Mouse (Mus musculus): ENCODE results near the gene Ttc28. TPM values are rescaled to one million over a fixed set of nuclear protein-coding genes. Genes with fewer than 3 reads are reported as not detected.

The Ttc28 gene
- polyA plus RNA-seq (2017; shearing (Covaris generic)): 8.0 TPM

DNA sequence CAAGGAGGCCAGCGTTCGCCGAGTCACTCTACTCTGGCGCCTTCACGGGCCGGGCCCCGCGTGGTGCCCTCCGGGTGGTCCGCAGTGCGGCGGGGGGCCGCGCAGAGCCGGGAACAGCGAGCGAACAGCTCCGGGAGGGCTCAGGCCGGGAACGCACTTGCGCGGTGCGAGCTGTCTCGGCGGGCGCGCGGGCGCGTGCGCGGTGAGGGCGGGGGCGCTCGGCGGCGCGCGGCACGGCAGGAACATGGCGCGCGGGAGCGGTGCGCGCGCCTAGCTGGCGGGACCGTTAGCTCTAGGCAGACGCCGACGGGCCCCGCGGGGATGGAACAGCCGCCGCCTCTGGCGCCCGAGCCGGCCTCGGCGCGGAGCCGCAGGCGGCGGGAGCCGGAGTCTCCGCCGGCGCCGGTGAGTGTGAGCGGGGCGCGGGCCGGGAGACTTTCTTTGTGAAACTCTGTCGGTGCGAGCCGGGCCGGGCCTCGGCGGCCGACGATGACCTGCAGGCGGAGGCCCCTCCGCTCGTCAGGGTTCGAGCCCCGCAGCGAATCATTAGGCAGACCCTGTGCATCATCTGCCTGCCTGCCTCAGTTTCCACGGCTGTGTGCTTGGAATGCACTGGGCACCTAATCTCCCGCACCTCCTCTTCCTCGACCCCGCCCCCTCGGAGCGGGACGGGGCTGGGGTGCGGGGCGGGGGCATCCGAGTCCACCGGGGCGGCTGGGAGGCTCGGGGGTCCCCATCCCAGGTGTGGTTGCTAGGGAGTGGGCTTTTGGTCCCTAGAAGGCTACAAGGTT lies at the start of gene Ttc28:
Gene Ttc28, plus strand, starts transcription at position 220 of the 791 bp plus-strand sequence.

DNA sequence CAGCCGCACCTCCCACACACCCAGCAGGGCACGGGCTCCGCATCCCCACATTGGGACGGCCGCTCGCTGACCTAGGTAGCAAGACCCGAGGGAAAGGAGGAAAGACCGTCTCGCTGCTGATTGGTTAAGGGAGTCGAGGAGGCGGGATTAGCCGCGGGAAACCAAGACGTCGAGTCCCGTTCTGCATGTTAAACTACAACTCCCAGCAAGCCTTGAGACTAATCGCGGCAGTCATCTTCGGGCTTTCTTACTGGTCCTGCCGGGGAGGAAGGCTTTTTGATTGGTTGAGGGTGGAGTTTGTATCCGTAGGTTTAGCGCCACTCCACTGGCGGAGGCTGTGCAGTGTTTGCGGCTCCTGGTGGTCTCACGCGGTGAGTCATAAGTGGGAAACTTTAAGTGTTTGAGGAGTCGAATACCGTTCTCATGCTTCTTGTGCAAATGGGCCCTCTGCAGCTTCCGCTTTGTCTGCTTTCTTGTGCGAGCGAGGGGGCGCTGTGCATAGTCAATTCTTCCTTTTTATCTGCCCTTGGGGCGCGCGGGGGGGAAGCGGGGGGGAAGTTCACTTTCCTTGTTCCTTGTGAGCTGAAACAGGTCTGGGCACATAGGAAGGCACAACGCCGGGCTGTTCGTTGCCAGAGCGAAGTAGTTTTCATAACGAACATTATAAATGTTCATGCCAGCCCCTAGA lies 39.8 kb upstream of the Ttc28 start, which contains the start of the genes Hscb and Chek2:
Gene Hscb, minus strand, starts transcription at position 100 of the 688 bp plus-strand sequence.
Gene Chek2, plus strand, starts transcription at position 302 of the 688 bp plus-strand sequence.

DNA sequence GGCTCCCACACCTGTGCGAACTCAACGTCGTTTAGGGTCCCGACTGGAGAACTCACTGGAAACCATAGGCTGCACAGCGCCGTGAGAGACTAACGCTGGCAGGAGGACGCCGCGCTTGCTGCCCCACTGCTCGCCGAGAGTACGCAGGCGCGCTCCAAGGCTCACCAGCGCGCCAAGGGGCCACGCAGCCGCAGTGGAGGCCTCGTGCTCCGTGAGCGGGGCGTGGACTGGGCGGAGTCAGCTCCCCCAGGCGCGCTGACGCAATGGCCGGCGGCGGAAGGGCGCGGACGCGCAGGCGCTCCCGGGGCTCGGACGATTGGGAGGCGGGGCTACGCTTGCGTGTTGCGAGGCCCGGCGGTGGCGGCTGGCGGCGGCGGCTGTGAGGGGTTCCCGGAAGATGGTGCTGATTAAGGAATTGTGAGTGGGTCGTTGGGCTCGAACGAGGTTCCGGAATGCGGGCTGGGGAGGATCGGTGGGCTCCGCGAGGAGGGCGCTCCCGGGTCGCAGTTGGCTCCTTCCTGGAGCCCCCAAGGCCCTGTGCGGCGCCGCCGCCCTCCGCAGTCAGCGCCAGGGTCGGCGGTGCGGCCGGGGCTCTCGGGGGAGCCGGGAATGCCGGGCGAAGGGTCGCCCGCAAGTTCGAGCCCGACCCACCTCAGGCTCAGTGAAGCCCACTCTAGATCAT lies 451.0 kb downstream of the Ttc28 start, which contains the start of gene Pitpnb:
Gene Pitpnb, plus strand, starts transcription at position 347 of the 682 bp plus-strand sequence.

Other genes with a start within 250 kb of the Ttc28 start
- 85.3 TPM for gene Noc4l, start 226.4 kb upstream of the Ttc28 start, polyA plus RNA-seq (2017; shearing (Covaris generic))
- gene Ddx51, start 226.4 kb upstream of the Ttc28 start, polyA plus RNA-seq (2017; shearing (Covaris generic)): 39.7 TPM
- 57.8 TPM for gene Ep400, start 109.1 kb upstream of the Ttc28 start, polyA plus RNA-seq (2017; shearing (Covaris generic))
- 36.1 TPM for gene Pus1, start 99.1 kb upstream of the Ttc28 start, polyA plus RNA-seq (2017; shearing (Covaris generic))
- 26.5 TPM for gene Ulk1, start 69.7 kb upstream of the Ttc28 start, polyA plus RNA-seq (2017; shearing (Covaris generic))
- 28.7 TPM for gene Hscb, start 40.0 kb upstream of the Ttc28 start, polyA plus RNA-seq (2017; shearing (Covaris generic))
- 5.8 TPM for gene Chek2, start 39.8 kb upstream of the Ttc28 start, polyA plus RNA-seq (2017; shearing (Covaris generic))